In the genomic region with DNA sequence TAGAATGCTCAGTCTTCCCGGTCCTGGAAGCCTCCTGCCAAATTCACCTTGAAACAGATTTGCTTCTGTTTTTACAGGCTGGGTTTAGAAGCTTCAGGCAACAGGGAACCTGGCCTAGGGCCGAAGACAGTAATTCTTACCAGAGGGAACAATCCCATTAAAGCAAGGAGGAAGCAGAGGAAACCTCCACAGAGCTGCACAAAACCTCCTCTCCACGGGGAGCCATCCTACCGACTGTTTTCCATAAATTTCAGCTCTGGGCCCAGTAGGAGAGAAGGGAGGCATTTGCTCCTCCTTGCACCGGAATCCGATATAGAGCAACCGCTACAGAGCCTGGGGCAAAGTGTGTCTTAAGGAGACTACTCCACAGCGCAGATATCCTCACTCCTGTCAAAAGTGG, we compare ENCODE assay signal across 11 mouse cellular contexts.
DNase-seq lines count a peak whose midpoint lies in the region; ATAC-seq and TF ChIP-seq lines count a peak whose summit lies in the region.
"Had no signal": no experiment of that assay in that cellular context is flagged by ENCODE, and none has a peak within 500 bp of the region (broad histone marks: within the 10 kb centered on the region; RNA-seq: fewer than 3 reads in every experiment).

No protein-coding gene starts in this region.

- 17% methylated on average over 8 of the region's 8 CpGs for WGBS in hindbrain, embryonic 13.5 days
- 16% methylated on average over 8 of the region's 8 CpGs for WGBS in hindbrain, embryonic 16.5 days
- 22% methylated on average over 8 of the region's 8 CpGs for WGBS in limb, embryonic 10.5 days
- 12% methylated on average over 8 of the region's 8 CpGs for WGBS in neural tube, embryonic 12.5 days
- 64% methylated on average over 8 of the region's 8 CpGs for WGBS in intestine, postnatal 0 days

- no peak overlapping the region for H3K4me3 ChIP-seq in hindbrain, embryonic 13.5 days
- H3K4me3 ChIP-seq in hindbrain, embryonic 16.5 days (ENCODE audit: low read length), result no peak overlapping the region
- H3K4me3 ChIP-seq in limb, embryonic 10.5 days, result no peak overlapping the region
- no peak overlapping the region for H3K4me3 ChIP-seq in neural tube, embryonic 12.5 days
- H3K4me3 ChIP-seq in intestine, postnatal 0 days (ENCODE audit: low read depth, low read length), result no peak overlapping the region
- H3K4me3 ChIP-seq: intestine, embryonic 15.5 days; liver, embryonic 12.5 days; stomach, embryonic 15.5 days had no signal

- H3K9me3 ChIP-seq in hindbrain, embryonic 13.5 days, result no peaks in the 10 kb centered on the region
- no peaks in the 10 kb centered on the region for H3K9me3 ChIP-seq in hindbrain, embryonic 16.5 days (ENCODE audit: control insufficient read depth, low read length)
- H3K9me3 ChIP-seq in limb, embryonic 10.5 days (replicated peaks), result no peaks in the 10 kb centered on the region
- H3K9me3 ChIP-seq in neural tube, embryonic 12.5 days, result no peaks in the 10 kb centered on the region
- H3K9me3 ChIP-seq in intestine, postnatal 0 days (ENCODE audit: control insufficient read depth), result no peaks in the 10 kb centered on the region
- H3K9me3 ChIP-seq: intestine, embryonic 15.5 days; liver, embryonic 12.5 days; stomach, embryonic 15.5 days had no signal

- no peak for ATAC-seq in hindbrain, embryonic 13.5 days (ENCODE audit: low FRiP score)
- ATAC-seq in hindbrain, embryonic 16.5 days, result no peak
- 0 out of 2 replicates have a peak, but pooled peaks have one; percentile 2 for ATAC-seq in neural tube, embryonic 12.5 days (ENCODE audit: low FRiP score, low read depth)
- ATAC-seq in intestine, postnatal 0 days, result no peak
- ATAC-seq: intestine, embryonic 15.5 days; liver, embryonic 12.5 days had no signal

- H3K36me3 ChIP-seq in hindbrain, embryonic 13.5 days, result no peaks in the 10 kb centered on the region
- H3K36me3 ChIP-seq in hindbrain, embryonic 16.5 days (ENCODE audit: control insufficient read depth, insufficient read depth, low read length), result no peaks in the 10 kb centered on the region
- no peaks in the 10 kb centered on the region for H3K36me3 ChIP-seq in limb, embryonic 10.5 days
- no peaks in the 10 kb centered on the region for H3K36me3 ChIP-seq in neural tube, embryonic 12.5 days
- no peaks in the 10 kb centered on the region for H3K36me3 ChIP-seq in intestine, postnatal 0 days (ENCODE audit: control insufficient read depth, insufficient read depth)
- H3K36me3 ChIP-seq: intestine, embryonic 15.5 days; liver, embryonic 12.5 days; stomach, embryonic 15.5 days had no signal

- peak; percentile 39 to 54 for DNase-seq in cerebellum, postnatal 25 days
- DNase-seq in limb, embryonic 10.5 days (ENCODE audit: low spot score), result no peak
- no peak for DNase-seq in layer of hippocampus, adult 11-12 months (ENCODE audit: low spot score)
- no peak for DNase-seq in spleen, postnatal 10 days (ENCODE audit: low spot score in 2 of 2)

- no peak for TF ChIP-seq CTCF in intestine, postnatal 0 days (IDR thresholded peaks at IDR 0.05; ENCODE audit: low read depth)

- peak overlapping the region; percentile 35; the same call in 1 of the 2 replicates for H3K27ac ChIP-seq in hindbrain, embryonic 13.5 days
- no peak overlapping the region for H3K27ac ChIP-seq in hindbrain, embryonic 16.5 days (ENCODE audit: low read depth, low read length)
- H3K27ac ChIP-seq in limb, embryonic 10.5 days, result peak overlapping the region; percentile 71
- H3K27ac ChIP-seq in neural tube, embryonic 12.5 days, result no peak overlapping the region
- H3K27ac ChIP-seq in intestine, postnatal 0 days (ENCODE audit: low read depth, low read length), result no peak overlapping the region
- H3K27ac ChIP-seq: intestine, embryonic 15.5 days; liver, embryonic 12.5 days; stomach, embryonic 15.5 days had no signal

- H3K9ac ChIP-seq in hindbrain, embryonic 13.5 days, result no peak overlapping the region
- H3K9ac ChIP-seq in hindbrain, embryonic 16.5 days (ENCODE audit: low read depth, low read length), result no peak overlapping the region
- H3K9ac ChIP-seq in neural tube, embryonic 12.5 days, result no peak overlapping the region
- H3K9ac ChIP-seq in intestine, postnatal 0 days (ENCODE audit: low read depth, low read length), result no peak overlapping the region
- H3K9ac ChIP-seq: intestine, embryonic 15.5 days; liver, embryonic 12.5 days; stomach, embryonic 15.5 days had no signal

- H3K4me1 ChIP-seq in hindbrain, embryonic 13.5 days (replicated peaks), result peaks cover 77% of the 10 kb centered on the region
- peaks cover 29% of the 10 kb centered on the region for H3K4me1 ChIP-seq in hindbrain, embryonic 16.5 days (ENCODE audit: control insufficient read depth, insufficient read depth, low read depth, low read length)
- H3K4me1 ChIP-seq in limb, embryonic 10.5 days, result peaks cover 62% of the 10 kb centered on the region
- H3K4me1 ChIP-seq in neural tube, embryonic 12.5 days, result peaks cover 46% of the 10 kb centered on the region
- no peaks in the 10 kb centered on the region for H3K4me1 ChIP-seq in intestine, postnatal 0 days (replicated peaks; ENCODE audit: control insufficient read depth, insufficient read depth, low read length)
- H3K4me1 ChIP-seq: intestine, embryonic 15.5 days; liver, embryonic 12.5 days; stomach, embryonic 15.5 days had no signal

- H3K27me3 ChIP-seq in hindbrain, embryonic 13.5 days, result peaks cover 14% of the 10 kb centered on the region; the same call in 1 of the 2 replicates
- no peaks in the 10 kb centered on the region for H3K27me3 ChIP-seq in hindbrain, embryonic 16.5 days (replicated peaks; ENCODE audit: control insufficient read depth, insufficient read depth, low read length)
- no peaks in the 10 kb centered on the region for H3K27me3 ChIP-seq in limb, embryonic 10.5 days (ENCODE audit: low read depth, poor library complexity, severe bottlenecking)
- H3K27me3 ChIP-seq in neural tube, embryonic 12.5 days (replicated peaks), result peaks cover 4% of the 10 kb centered on the region
- H3K27me3 ChIP-seq in intestine, postnatal 0 days (replicated peaks; ENCODE audit: control insufficient read depth, insufficient read depth, low read length), result peaks cover 11% of the 10 kb centered on the region; the same call in 1 of the 2 replicates
- H3K27me3 ChIP-seq: liver, embryonic 12.5 days; stomach, embryonic 15.5 days had no signal

- H3K4me2 ChIP-seq in hindbrain, embryonic 13.5 days, result no peak overlapping the region
- no peak overlapping the region for H3K4me2 ChIP-seq in hindbrain, embryonic 16.5 days (ENCODE audit: low read length)
- peak overlapping the region; percentile 10; the same call in 1 of the 2 replicates for H3K4me2 ChIP-seq in neural tube, embryonic 12.5 days (replicated peaks)
- H3K4me2 ChIP-seq in intestine, postnatal 0 days (replicated peaks; ENCODE audit: low read depth), result no peak overlapping the region
- H3K4me2 ChIP-seq: intestine, embryonic 15.5 days; liver, embryonic 12.5 days; stomach, embryonic 15.5 days had no signal

Comparison
In these comparisons a context has a peak if more than half of its experiments do, and no peak if none do; other contexts are left out.
1. H3K27ac ChIP-seq: peak in hindbrain, embryonic 13.5 days (single experiment) and limb, embryonic 10.5 days (single experiment); none in hindbrain, embryonic 16.5 days (single experiment), neural tube, embryonic 12.5 days (single experiment) and intestine, postnatal 0 days (single experiment).
2. DNase-seq: peak in cerebellum, postnatal 25 days (2 of 2); none in limb, embryonic 10.5 days (single experiment), layer of hippocampus, adult 11-12 months (single experiment) and spleen, postnatal 10 days (0 of 2).